Mouse (Mus musculus): Measurements from ENCODE around the gene Emp1. TPM values are rescaled to one million over a fixed set of nuclear protein-coding genes. Genes with fewer than 3 reads are reported as not detected.

Gene Emp1
- polyA plus RNA-seq, 1 experiment from 2014 or later, result 1.5 TPM

Other genes with a start within 250 kb of the Emp1 start
- gene Gprc5d, start 244.3 kb upstream of the Emp1 start, polyA plus RNA-seq (2014; fragmentation: Nextera tagmentation; extraction: Ambion mirVana), result 0.25 TPM in 1 of 2 replicates, not detected in the other
- gene Fam234b, start 164.6 kb upstream of the Emp1 start, polyA plus RNA-seq (2014; fragmentation: Nextera tagmentation; extraction: Ambion mirVana), result 34.2 and 37.9 TPM in 2 replicates
- gene Hebp1, start 164.5 kb upstream of the Emp1 start, polyA plus RNA-seq (2014; fragmentation: Nextera tagmentation; extraction: Ambion mirVana), result 56.8 and 59.1 TPM in 2 replicates
- gene Gsg1, start 108.2 kb upstream of the Emp1 start, polyA plus RNA-seq (2014; fragmentation: Nextera tagmentation; extraction: Ambion mirVana), result 0.51 and 1.1 TPM in 2 replicates
- gene Pbp2, start 52.1 kb upstream of the Emp1 start, polyA plus RNA-seq (2014; fragmentation: Nextera tagmentation; extraction: Ambion mirVana), result not detected in 2 replicates